Mouse (Mus musculus) brain, embryonic 14.5 days (tissue): Measurements from ENCODE around the gene Eif2a. TPM values are rescaled to one million over a fixed set of nuclear protein-coding genes. Genes with fewer than 3 reads are reported as not detected.
"Not testable (repeated sequence)": the region's sequence is repeated elsewhere in the genome, so short reads cannot be mapped to it uniquely, and the experiment has no call there.

Experiments used
- DNase-seq: peaks from one replicate; pipeline ENCODE4 v3.0.0-alpha.2; 2011; ENCODE audit warnings: low read depth
- CTCF ChIP-seq: fragments of 200-500 bp; IDR thresholded peaks from 2 replicates; pipeline ENCODE4 v1.5.1; 2012; ENCODE audit warnings: inconsistent platforms, mild to moderate bottlenecking, moderate library complexity, borderline replicate concordance; ENCODE audit not compliant: insufficient read depth, insufficient read length; ENCODE audit errors: extremely low read depth
- POLR2A ChIP-seq: fragments of 200-500 bp; IDR thresholded peaks from 2 replicates; pipeline ENCODE4 v1.6.1; 2012; ENCODE audit warnings: mild to moderate bottlenecking, inconsistent platforms, borderline replicate concordance; ENCODE audit not compliant: poor library complexity, insufficient read depth, insufficient read length, severe bottlenecking; ENCODE audit errors: extremely low read depth
- polyA plus RNA-seq: library from polyadenylated mRNA; depleted of rRNA; stranded (reverse); fragments of >200 nt; gene quantifications from 2 replicates; pipeline ENCODE4 v1.2.3, GENCODE M21; 2012; rRNA removed

The Eif2a gene
- polyA plus RNA-seq, 1 experiment = 39.9 TPM

DNA sequence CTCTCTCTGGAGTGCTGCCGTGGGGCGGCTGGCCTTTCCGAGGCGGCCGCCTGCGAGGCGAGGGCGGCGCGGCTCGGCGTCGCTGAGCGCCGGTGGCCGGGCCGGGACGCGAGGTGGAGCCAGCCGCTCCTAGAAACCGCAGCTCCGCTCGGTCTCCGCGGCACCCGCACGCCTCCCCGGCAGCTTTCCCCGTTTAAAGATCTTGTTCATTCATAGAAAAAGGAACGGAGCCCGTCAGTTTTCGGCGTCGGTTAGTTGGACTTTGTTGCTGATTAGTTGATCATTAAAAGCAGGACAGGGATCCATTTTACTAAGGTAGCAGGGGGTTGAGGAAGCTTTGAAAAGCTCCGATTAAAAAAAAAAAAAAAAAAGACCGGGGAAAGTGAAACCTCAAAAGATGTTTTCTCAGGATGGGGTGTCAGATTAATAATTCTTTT is 51.5 kb downstream of the Eif2a start:
- TF ChIP-seq CTCF = 0 out of 2 replicates have a peak, but pooled peaks have one; percentile 2
- TF ChIP-seq POLR2A = no peak
- DNase-seq = peak; percentile 66

DNA sequence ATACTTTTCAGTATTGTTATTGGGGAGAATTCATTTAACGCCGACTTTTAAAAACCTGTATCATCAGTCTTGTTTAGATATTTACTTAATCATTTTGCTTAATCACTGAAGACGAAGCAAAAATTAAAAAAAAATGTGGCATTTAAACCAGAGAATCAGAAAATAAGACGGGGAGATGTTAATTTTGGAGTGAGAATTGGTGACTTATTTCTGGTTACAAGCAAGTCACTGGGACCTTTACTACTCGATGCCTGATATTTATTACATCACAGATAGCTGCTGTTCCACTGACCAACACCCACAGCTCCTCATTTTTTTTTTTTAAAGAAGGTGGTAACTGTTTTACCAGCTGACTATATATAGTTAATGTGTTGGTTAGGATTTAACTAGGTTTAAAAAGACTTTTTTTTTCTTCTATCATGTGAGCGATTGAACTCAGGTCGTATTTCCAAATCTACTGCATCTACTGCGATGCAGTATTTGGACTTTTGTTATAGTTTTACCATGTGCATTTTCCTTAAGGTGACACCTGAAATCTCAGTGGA is 52.0 kb downstream of the Eif2a start:
- peak; percentile 42 for DNase-seq
- no peak for TF ChIP-seq POLR2A
- no peak for TF ChIP-seq CTCF

DNA sequence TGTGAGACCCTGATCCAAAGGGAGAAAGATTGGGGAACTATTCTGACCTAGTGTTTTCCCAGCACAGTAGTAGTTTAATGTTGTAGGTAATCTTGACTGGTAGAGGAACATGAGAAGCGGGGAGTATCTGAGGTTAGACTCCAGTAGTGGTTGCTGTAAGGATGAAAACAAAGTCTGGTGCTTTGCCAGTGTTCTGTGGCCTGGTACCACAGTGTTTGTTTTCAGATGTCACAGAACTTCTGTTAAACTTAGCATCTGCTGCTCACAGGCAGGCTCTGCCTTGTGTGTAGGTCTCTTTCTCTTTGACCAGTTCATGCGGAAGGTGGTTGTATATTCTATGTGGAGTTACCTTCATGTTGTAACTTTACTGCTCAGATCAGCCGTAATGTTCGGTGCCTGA is 55.9 kb downstream of the Eif2a start:
- DNase-seq = no peak
- TF ChIP-seq POLR2A (no peak), CTCF (no peak)

DNA sequence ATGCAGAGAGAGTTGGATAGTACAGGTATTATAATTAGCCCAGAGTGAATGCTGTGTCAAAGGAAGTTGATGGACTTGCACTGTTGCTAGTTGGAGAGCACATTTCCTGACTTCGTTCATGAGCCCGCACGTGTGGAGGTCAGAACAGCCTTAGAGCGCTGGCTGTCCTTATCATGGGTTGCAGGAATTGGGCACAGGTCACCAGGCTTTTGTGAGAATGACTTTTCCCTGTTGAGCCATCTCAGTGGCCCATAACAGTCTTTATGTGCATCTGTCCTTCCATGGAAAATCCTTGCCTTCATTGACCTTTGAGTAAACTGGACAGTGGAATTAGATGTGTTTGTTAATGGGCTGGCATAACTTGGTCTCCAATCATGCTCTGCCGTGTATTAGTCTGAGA is 56.7 kb downstream of the Eif2a start:
- TF ChIP-seq POLR2A (no peak), CTCF (no peak)
- DNase-seq = no peak

DNA sequence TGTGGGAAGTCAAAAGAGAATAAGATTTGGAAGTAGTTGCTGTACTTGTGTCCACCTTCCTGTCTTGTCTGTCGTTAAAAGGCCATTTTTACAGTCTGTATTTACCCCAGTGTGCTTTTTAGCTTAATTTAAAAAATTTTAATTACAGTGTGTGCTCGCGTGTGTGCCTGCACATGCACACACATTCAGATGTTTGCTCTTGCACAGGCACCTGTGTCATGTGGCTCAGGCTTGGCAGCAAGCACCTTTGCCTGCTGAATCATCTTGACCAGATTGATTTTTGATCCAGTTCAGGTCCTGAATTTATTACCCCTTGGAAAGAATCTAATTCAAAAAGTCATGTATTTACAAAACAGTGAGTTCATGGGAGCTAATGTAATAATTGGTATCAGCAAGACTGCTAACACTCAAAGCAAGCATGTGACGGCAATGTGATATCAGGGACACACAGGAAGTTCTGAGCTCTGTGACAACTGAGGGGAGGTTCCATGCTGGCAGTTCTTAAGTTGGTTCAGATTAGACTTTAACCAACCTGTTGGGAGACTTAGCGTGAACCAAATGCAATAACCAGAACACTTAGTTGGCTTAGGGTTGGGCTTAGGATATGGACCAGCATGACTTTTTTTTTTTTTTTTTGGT is 57.3 kb downstream of the Eif2a start:
- DNase-seq = no peak
- TF ChIP-seq CTCF (no peak), POLR2A (no peak)

DNA sequence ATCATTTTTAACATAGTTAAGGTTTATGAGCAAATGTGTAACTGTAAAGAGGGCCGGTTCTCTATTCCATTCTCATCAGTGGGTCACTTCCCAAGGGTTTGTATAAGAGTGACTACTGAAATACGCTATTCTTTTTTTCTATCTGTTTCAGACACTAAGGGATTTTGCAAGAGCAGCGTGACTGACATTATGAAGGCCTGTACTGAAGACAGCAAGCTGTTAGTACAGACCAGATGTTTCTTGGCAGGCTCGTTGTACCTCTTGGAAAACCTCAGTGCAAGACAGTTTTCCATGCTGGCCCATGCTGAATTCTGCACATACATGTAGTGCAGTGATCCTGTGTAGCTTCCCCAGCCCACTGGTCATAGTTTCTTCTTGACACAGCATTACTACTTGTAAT is 64.9 kb downstream of the Eif2a start:
- DNase-seq = not testable (repeated sequence)

DNA sequence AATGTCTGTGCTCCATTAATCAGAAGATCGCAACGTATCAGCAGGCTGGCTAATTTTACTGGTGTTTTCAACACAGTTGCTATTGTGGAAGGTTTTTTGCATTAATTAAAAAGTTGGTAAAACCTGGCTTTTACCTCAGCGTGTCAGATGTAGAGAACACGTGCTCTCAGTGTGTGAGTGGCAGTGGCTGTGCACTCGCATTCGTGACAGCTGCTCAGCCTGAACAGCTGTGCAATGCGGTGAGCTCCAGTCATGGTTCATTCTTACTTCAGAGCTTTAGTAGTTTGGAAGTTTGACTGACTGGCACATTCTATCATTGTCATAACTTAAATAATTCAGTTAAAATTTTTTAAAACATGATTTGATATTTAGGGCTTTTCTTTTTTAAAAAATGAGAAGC is 67.0 kb downstream of the Eif2a start:
- not testable (repeated sequence) for DNase-seq

DNA sequence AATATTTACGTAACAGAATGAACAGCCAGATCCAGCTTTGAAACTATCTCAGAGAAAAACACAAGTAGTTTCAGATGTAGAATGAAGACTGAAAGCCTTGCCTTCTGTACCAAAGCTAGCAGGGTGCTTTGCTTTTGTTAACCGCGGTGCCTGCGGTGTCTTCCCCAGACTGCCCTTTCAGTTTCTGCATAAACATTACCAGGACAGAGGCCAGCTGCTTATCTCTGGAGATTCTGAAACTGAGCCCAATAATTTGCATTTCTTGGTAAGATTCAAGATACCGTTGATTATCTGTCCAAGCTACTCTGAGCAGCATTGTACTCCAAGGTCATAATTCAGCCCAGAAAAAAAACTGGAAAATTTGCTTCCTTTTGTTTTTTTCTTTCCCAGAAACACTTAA is 68.0 kb downstream of the Eif2a start:
- peak; percentile 14 for DNase-seq
- no peak for TF ChIP-seq POLR2A
- TF ChIP-seq CTCF = no peak

Other genes starting within 250 kb of the Eif2a start
- gene Tsc22d2, start 111.1 kb upstream of the Eif2a start, polyA plus RNA-seq = 14.0 and 19.6 TPM in 2 replicates
- 30.4 and 32.7 TPM in 2 replicates for gene Serp1, start 71 bp downstream of the Eif2a start, polyA plus RNA-seq
- gene Selenot, start 50.8 kb downstream of the Eif2a start, polyA plus RNA-seq = 47.9 and 69.2 TPM in 2 replicates
- gene Erich6, start 111.4 kb downstream of the Eif2a start, polyA plus RNA-seq = 0.26 and 0.33 TPM in 2 replicates
- 11.1 and 16.2 TPM in 2 replicates for gene Siah2, start 166.6 kb downstream of the Eif2a start, polyA plus RNA-seq